Mouse (Mus musculus): ENCODE results near the gene Zglp1.

GRCm38 (mm10) chr9:21097793-21098192, 30.9 kb upstream of the Zglp1 start:
- no peak for TF ChIP-seq CTCF (IDR thresholded peaks at IDR 0.05; ENCODE audit: control insufficient read depth, insufficient read depth, low read length)
- no peak for TF ChIP-seq POLR2A (IDR thresholded peaks at IDR 0.05; ENCODE audit: borderline replicate concordance, control insufficient read depth, low read depth, low read length)
